Mouse (Mus musculus) left cerebral cortex, postnatal 10 days (tissue): ENCODE measurements at regions not wholly inside any gene's neighbourhood (a gene's known extent, or its start where the extent isn't known, plus 50 kb on each side); places are given as distances from the start of the nearest gene placed in this dataset.
A peak's percentile ranks its signal among the peaks of the same experiment; 100 is the strongest.

Experiments
- DNase-seq, 2 experiments: peaks; one replicate each; pipeline ENCODE4 v3.0.0; 2021 to 2022; ENCODE audit warnings: low spot score in 2 of 2, mixed read lengths in 1 of 2; ENCODE audit errors: extremely low spot score in 1 of 2
- intact Hi-C: fragments of 180-260 bp; cut with DNase I; formaldehyde crosslinking; loops from one replicate; pipeline ENCODE4 v1.15.1; 2025

- no peak for DNase-seq
- intact Hi-C loops, result no loop called here
These were observed 482.9 kb downstream of the Zfp536 start for GRCm38 (mm10) chr7:37290493-37291045.

GRCm38 (mm10) chr7:37291726-37292125, 481.7 kb downstream of the Zfp536 start:
- intact Hi-C loops, result no loop called here
- DNase-seq, result no peak

- DNase-seq, result no peak
These were observed 480.9 kb downstream of the Zfp536 start for GRCm38 (mm10) chr7:37292554-37292953.

GRCm38 (mm10) chr7:37298888-37299287, 474.6 kb downstream of the Zfp536 start:
- intact Hi-C loops, result no loop called here
- no peak for DNase-seq

More at GRCm38 (mm10) chr7:37292554-37292953, 480.9 kb downstream of the Zfp536 start:
- intact Hi-C loops, result no loop called here

- DNase-seq, result no peak
- intact Hi-C loops, result no loop called here
These were observed 468.0 kb downstream of the Zfp536 start for GRCm38 (mm10) chr7:37305463-37305862.

GRCm38 (mm10) chr7:37307191-37307590, 466.2 kb downstream of the Zfp536 start:
- intact Hi-C loops, result no loop called here
- no peak for DNase-seq

GRCm38 (mm10) chr7:37324653-37325052, 448.8 kb downstream of the Zfp536 start:
- no peak for DNase-seq
- intact Hi-C loops, result no loop called here

- intact Hi-C loops, result no loop called here
- DNase-seq, result no peak
These were observed 440.0 kb downstream of the Zfp536 start for GRCm38 (mm10) chr7:37333451-37333850.

- intact Hi-C loops, result no loop called here
- DNase-seq, result no peak
These were observed 438.2 kb downstream of the Zfp536 start for GRCm38 (mm10) chr7:37335212-37335611.

GRCm38 (mm10) chr7:37336171-37336850, 437.1 kb downstream of the Zfp536 start:
- intact Hi-C loops, result no loop called here
- no peak for DNase-seq

GRCm38 (mm10) chr7:37336851-37337531, 436.4 kb downstream of the Zfp536 start:
- peak; percentile 60 to 83 for DNase-seq
- intact Hi-C loops, result no loop called here

- no peak for DNase-seq
- intact Hi-C loops, result no loop called here
These were observed 435.8 kb downstream of the Zfp536 start for GRCm38 (mm10) chr7:37337616-37338015.

- no peak for DNase-seq
- intact Hi-C loops, result no loop called here
These were observed 435.4 kb downstream of the Zfp536 start for GRCm38 (mm10) chr7:37338067-37338501.

GRCm38 (mm10) chr7:37342613-37343012, 430.8 kb downstream of the Zfp536 start:
- intact Hi-C loops, result loop anchor here (5.0 to 10.0 kb wide), 3 partner anchors 645 to 1270 kb away; partner anchors contain the start of gene Tshz3
- no peak for DNase-seq

- intact Hi-C loops, result loop anchor here (5.0 to 10.0 kb wide), 3 partner anchors 646 to 1271 kb away; partner anchors contain the start of gene Tshz3
- no peak for DNase-seq
These were observed 430.3 kb downstream of the Zfp536 start for GRCm38 (mm10) chr7:37343021-37343593.

GRCm38 (mm10) chr7:37343691-37344233, 429.7 kb downstream of the Zfp536 start:
- DNase-seq, result no peak
- intact Hi-C loops, result loop anchor here (5.0 to 10.0 kb wide), 3 partner anchors 646 to 1271 kb away; partner anchors contain the start of gene Tshz3

GRCm38 (mm10) chr7:37346041-37346440, 427.4 kb downstream of the Zfp536 start:
- DNase-seq, result peak; percentile 68 to 77
- intact Hi-C loops, result loop anchor here (5.0 to 10.0 kb wide), 2 partner anchors 811 to 1444 kb away; no protein-coding TSS in a partner anchor

GRCm38 (mm10) chr7:37357647-37358395, 415.6 kb downstream of the Zfp536 start:
- peak; percentile 87 for DNase-seq
- intact Hi-C loops, result loop anchor here (5.0 to 10.0 kb wide), 3 partner anchors 1481 to 1706 kb away; partner anchors contain the start of gene Zfp507
